Mouse (Mus musculus) forebrain, embryonic 12.5 days (tissue): ENCODE results near the gene Fbln1. TPM values are rescaled to one million over a fixed set of nuclear protein-coding genes. Genes with fewer than 3 reads are reported as not detected.

Experiments
- ATAC-seq: fragments of 200-750 bp; cut with Nextera tagmentation; 2 replicates; pipeline ENCODE4 v1.8.0; 2017; ENCODE audit warnings: moderate TSS enrichment; ENCODE audit not compliant: low FRiP score
- H3K27ac ChIP-seq: fragments of 300-500 bp; sonication (generic); 2 replicates; pipeline ENCODE4 v1.5.1; 2016; ENCODE audit warnings: mild to moderate bottlenecking
- H3K27me3 ChIP-seq: fragments of 300-500 bp; sonication (generic); 2 replicates; pipeline ENCODE4 v1.6.1; 2016; ENCODE audit warnings: mild to moderate bottlenecking
- H3K36me3 ChIP-seq: fragments of 300-500 bp; sonication (generic); replicated peaks from 2 replicates; pipeline ENCODE4 v1.6.1; 2016; ENCODE audit warnings: mild to moderate bottlenecking
- H3K4me1 ChIP-seq: fragments of 300-500 bp; sonication (generic); 2 replicates; pipeline ENCODE4 v1.6.1; 2016
- H3K4me2 ChIP-seq: fragments of 300-500 bp; sonication (generic); 2 replicates; pipeline ENCODE4 v1.6.1; 2016; ENCODE audit warnings: mild to moderate bottlenecking, moderate library complexity
- H3K4me3 ChIP-seq: fragments of 300-500 bp; sonication (generic); replicated peaks from 2 replicates; pipeline ENCODE4 v1.5.1; 2016; ENCODE audit warnings: mild to moderate bottlenecking
- H3K9ac ChIP-seq: fragments of 300-500 bp; sonication (generic); 2 replicates; pipeline ENCODE4 v1.6.1; 2016; ENCODE audit warnings: mild to moderate bottlenecking
- H3K9me3 ChIP-seq: fragments of 300-500 bp; sonication (generic); 2 replicates; pipeline ENCODE4 v1.6.1; 2016
- whole genome bisulfite sequencing: fragments of 180-500 bp; shearing (Covaris S2); methylation state at CpG from one replicate; pipeline ENCODE4 v1.1.7; 2016; 5-methylcytosine and 5-hydroxymethylcytosine counted together
- polyA plus RNA-seq: library from polyadenylated mRNA; unstranded; fragments of >200 nt; fragmentation: Nextera tagmentation; extraction: Ambion mirVana; gene quantifications from 2 replicates; pipeline ENCODE4 v1.2.1, GENCODE M21; 2016

Gene Fbln1
- polyA plus RNA-seq, result 101 and 112 TPM in 2 replicates

- H3K27me3 ChIP-seq, result peaks cover 32% of the 10 kb centered on the region
- H3K9ac ChIP-seq, result peak within 1 kb of the TSS; percentile 88
- peak within 1 kb of the TSS; percentile 88 for H3K4me2 ChIP-seq
- peak within 1 kb of the TSS; percentile 64 for H3K4me3 ChIP-seq
- peaks cover 20% of the 10 kb centered on the region for H3K36me3 ChIP-seq
- H3K9me3 ChIP-seq, result 0 out of 2 replicates have a peak, but pooled peaks cover 9% of the 10 kb centered on the region
- ATAC-seq, result peak; percentile 91
- peaks cover 31% of the 10 kb centered on the region for H3K4me1 ChIP-seq
- under 1% methylated on average over 61 of the region's 64 CpGs for WGBS
- H3K27ac ChIP-seq, result peak within 1 kb of the TSS; percentile 88
Measured at GRCm38 (mm10) chr15:85205792-85206702, at the start of gene Fbln1. Gene Fbln1, plus strand, starts transcription at chr15:85205949.

DNA sequence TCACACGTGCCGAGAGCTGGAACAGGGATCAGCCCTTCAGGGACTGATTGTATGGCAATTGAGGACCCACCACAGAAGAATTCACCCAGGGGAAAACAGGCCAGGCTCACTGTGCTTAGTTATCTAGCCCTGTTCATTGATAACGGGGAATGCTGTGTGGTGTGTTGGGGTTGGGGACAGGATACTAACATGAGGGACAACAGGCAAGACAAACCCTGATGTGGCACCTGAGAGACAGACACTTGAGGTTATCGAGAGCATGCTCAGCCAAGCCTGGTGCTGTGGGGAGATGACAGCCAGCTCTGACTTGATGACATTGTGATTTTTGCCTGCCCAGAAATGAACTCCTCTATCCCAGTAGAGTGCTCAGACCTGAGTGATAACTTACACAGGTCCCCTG lies 49.6 kb upstream of the Fbln1 start:
- Histone ChIP-seq H3K9ac (no peak overlapping the region), H3K27me3 (no peaks in the 10 kb centered on the region), H3K36me3 (no peaks in the 10 kb centered on the region), H3K9me3 (no peaks in the 10 kb centered on the region), H3K4me3 (no peak overlapping the region), H3K27ac (no peak overlapping the region), H3K4me1 (no peaks in the 10 kb centered on the region), H3K4me2 (no peak overlapping the region)
- no peak for ATAC-seq
- 74% methylated on average over 4 of the region's 4 CpGs for WGBS

DNA sequence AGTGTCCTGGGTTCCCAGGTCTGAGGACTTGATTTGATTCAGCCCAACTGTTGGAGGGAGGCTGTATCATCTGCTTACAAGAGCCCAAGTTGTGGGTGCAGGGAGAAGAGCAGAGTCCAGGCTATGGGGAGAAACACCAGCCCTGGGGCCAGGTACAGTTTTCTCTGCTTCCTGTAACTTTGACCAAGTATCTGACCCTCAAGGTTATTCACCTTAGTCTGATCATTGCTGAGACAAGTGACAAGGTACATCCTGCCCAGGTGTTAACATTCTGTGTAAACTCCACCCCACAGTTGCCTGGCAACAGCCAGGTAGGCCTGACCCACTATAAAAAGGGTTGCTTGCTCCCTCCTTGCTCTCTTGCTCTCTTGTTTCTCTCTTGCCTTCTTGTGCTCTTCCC lies 44.3 kb upstream of the Fbln1 start:
- Histone ChIP-seq H3K27me3 (no peaks in the 10 kb centered on the region), H3K4me2 (no peak overlapping the region), H3K36me3 (no peaks in the 10 kb centered on the region), H3K9ac (no peak overlapping the region), H3K4me3 (no peak overlapping the region), H3K9me3 (no peaks in the 10 kb centered on the region), H3K4me1 (peaks cover 10% of the 10 kb centered on the region), H3K27ac (no peak overlapping the region)
- ATAC-seq, result no peak

GRCm38 (mm10) chr15:85162693-85163663 lies 42.8 kb upstream of the Fbln1 start:
- Histone ChIP-seq H3K27ac (no peak overlapping the region), H3K27me3 (no peaks in the 10 kb centered on the region), H3K4me3 (no peak overlapping the region), H3K4me2 (no peak overlapping the region), H3K36me3 (no peaks in the 10 kb centered on the region), H3K9ac (no peak overlapping the region), H3K4me1 (peaks cover 22% of the 10 kb centered on the region), H3K9me3 (no peaks in the 10 kb centered on the region)
- 69% methylated on average over 21 of the region's 21 CpGs for WGBS
- no peak for ATAC-seq

- ATAC-seq, result no peak
- peak overlapping the region; percentile 17; the same call in 1 of the 2 replicates for H3K4me2 ChIP-seq
- no peak overlapping the region for H3K9ac ChIP-seq
- H3K4me1 ChIP-seq, result peaks cover 22% of the 10 kb centered on the region
- H3K4me3 ChIP-seq, result no peak overlapping the region
- 7% methylated on average over 11 of the region's 11 CpGs for WGBS
- H3K36me3 ChIP-seq, result no peaks in the 10 kb centered on the region
- no peaks in the 10 kb centered on the region for H3K27me3 ChIP-seq
- no peaks in the 10 kb centered on the region for H3K9me3 ChIP-seq
- H3K27ac ChIP-seq, result peak overlapping the region; percentile 53; the same call in 1 of the 2 replicates
Measured at GRCm38 (mm10) chr15:85166433-85166933, 39.3 kb upstream of the Fbln1 start.

- no peak for ATAC-seq
- peak overlapping the region; percentile 53; the same call in 1 of the 2 replicates for H3K27ac ChIP-seq
- no peak overlapping the region for H3K4me2 ChIP-seq
- 0 out of 2 replicates have a peak overlapping the region, but pooled peaks have one; percentile 12 for H3K9ac ChIP-seq
- no peak overlapping the region for H3K4me3 ChIP-seq
- WGBS, result 44% methylated on average over 12 of the region's 12 CpGs
- H3K36me3 ChIP-seq, result no peaks in the 10 kb centered on the region
- H3K4me1 ChIP-seq, result peaks cover 22% of the 10 kb centered on the region
- H3K9me3 ChIP-seq, result no peaks in the 10 kb centered on the region
- H3K27me3 ChIP-seq, result no peaks in the 10 kb centered on the region
Measured at GRCm38 (mm10) chr15:85167086-85167679, 38.6 kb upstream of the Fbln1 start.

DNA sequence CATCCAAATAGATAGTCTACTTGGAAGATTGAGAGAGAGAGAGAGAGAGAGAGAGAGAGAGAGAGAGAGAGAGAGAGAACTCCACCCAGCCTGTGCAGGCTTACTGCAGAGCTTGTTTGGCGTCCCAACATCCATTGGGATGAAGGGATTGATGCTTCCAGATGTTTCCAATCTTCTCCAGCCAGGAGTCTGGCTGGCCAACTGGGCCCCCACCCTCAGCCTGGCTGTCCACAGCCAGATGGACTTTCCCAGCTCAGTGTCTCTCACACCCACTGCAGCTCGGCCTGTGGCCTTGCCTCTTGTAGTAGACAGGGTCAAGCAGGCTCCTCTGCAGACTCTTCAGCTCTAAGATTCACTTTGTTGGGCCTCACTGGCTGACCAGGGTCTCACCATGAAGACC lies 33.7 kb upstream of the Fbln1 start:
- Histone ChIP-seq H3K9ac (no peak overlapping the region), H3K36me3 (no peaks in the 10 kb centered on the region), H3K4me2 (no peak overlapping the region), H3K27ac (no peak overlapping the region), H3K4me1 (peaks cover 5% of the 10 kb centered on the region), H3K9me3 (no peaks in the 10 kb centered on the region), H3K27me3 (no peaks in the 10 kb centered on the region), H3K4me3 (no peak overlapping the region)
- no peak for ATAC-seq
- 78% methylated on average over 2 of the region's 2 CpGs for WGBS

DNA sequence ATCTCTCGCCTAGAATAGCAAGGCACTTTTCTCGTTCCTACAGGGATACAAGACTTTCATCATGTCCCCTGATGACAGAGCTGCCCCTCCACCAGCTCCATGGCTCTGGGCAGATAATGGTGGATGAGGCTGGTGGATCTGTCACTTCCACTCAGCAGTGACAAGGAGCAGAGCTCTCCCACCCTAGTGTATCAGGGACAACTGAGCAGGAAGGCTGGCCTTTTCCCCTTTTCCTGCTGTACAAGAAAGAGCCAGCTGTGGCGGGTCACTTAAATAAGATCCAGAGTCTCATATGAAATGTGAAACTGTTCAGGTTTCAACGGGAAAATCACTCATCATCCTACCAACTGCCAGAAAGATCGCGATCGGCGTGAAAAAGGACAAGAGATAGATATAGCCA lies 32.3 kb upstream of the Fbln1 start:
- no peaks in the 10 kb centered on the region for H3K27me3 ChIP-seq
- H3K9ac ChIP-seq, result no peak overlapping the region
- H3K27ac ChIP-seq, result no peak overlapping the region
- H3K4me3 ChIP-seq, result no peak overlapping the region
- no peak for ATAC-seq
- 91% methylated on average over 8 of the region's 8 CpGs for WGBS
- no peak overlapping the region for H3K4me2 ChIP-seq
- no peaks in the 10 kb centered on the region for H3K36me3 ChIP-seq
- no peaks in the 10 kb centered on the region for H3K4me1 ChIP-seq
- H3K9me3 ChIP-seq, result no peaks in the 10 kb centered on the region

- WGBS, result 86% methylated on average over 10 of the region's 10 CpGs
- Histone ChIP-seq H3K9ac (no peak overlapping the region), H3K36me3 (no peaks in the 10 kb centered on the region), H3K27me3 (no peaks in the 10 kb centered on the region), H3K9me3 (no peaks in the 10 kb centered on the region), H3K27ac (no peak overlapping the region), H3K4me1 (no peaks in the 10 kb centered on the region), H3K4me3 (no peak overlapping the region), H3K4me2 (no peak overlapping the region)
- ATAC-seq, result no peak
Measured at GRCm38 (mm10) chr15:85174060-85174459, 31.7 kb upstream of the Fbln1 start.

DNA sequence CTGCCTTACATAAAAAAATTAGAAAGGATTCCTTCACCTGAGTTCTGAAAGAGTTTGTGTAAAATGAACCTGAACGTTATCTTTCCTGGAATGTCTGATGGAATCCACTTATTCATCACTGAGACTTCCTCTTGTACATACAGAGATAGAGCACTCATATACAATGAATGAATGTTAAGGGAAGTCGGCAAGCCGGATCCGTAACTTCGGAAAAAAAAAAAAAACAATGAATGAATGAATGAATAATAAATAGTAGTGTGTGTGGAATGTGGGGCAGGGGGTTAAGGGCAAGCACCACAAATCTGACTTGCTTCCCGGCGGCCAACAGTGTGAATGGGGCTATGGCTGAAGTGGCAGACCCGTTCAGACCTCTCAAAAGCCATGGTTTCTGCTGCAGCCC lies 28.2 kb upstream of the Fbln1 start:
- Histone ChIP-seq H3K27me3 (no peaks in the 10 kb centered on the region), H3K9me3 (no peaks in the 10 kb centered on the region), H3K4me1 (no peaks in the 10 kb centered on the region), H3K4me2 (no peak overlapping the region), H3K36me3 (no peaks in the 10 kb centered on the region), H3K4me3 (no peak overlapping the region), H3K27ac (no peak overlapping the region), H3K9ac (no peak overlapping the region)
- no peak for ATAC-seq
- 70% methylated on average over 8 of the region's 8 CpGs for WGBS

DNA sequence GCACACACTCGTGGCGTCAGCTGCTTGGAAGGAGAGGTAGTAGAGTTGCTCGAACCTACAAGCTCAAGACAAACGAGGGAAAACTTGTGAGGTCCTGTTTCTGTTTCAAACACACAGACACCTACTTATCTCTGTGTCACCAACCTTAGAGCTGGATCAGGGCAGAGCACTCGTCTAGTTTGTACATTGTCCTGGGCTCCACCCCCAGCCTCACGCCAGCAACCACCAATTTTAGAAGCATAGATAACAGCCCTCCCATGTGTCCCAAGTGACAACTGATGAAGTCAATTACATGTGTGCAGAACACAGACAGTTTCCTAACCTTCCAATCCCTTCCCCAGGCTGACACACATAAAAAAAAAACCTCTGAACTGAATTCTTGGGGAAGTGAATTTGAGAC lies 27.6 kb upstream of the Fbln1 start:
- no peak for ATAC-seq
- no peaks in the 10 kb centered on the region for H3K36me3 ChIP-seq

More for the DNA sequence above, 27.6 kb upstream of the Fbln1 start:
- 76% methylated on average over 6 of the region's 6 CpGs for WGBS
- Histone ChIP-seq H3K27me3 (no peaks in the 10 kb centered on the region), H3K4me2 (no peak overlapping the region), H3K4me1 (no peaks in the 10 kb centered on the region), H3K4me3 (no peak overlapping the region), H3K9me3 (no peaks in the 10 kb centered on the region), H3K27ac (no peak overlapping the region), H3K9ac (no peak overlapping the region)
